Mouse (Mus musculus): ENCODE results near the gene Tstd2. TPM values are rescaled to one million over a fixed set of nuclear protein-coding genes. Genes with fewer than 3 reads are reported as not detected.

Gene Tstd2
- polyA plus RNA-seq, 1 experiment from 2014 or later = 32.0 TPM

- peaks cover 87% of the 10 kb centered on the region for H3K36me3 ChIP-seq
- H3K27ac ChIP-seq = no peak overlapping the region
- no peak for ATAC-seq (ENCODE audit: insufficient number of reproducible peaks, low FRiP score, low TSS enrichment, low read depth)
- no peaks in the 10 kb centered on the region for H3K27me3 ChIP-seq
- no peaks in the 10 kb centered on the region for H3K9me3 ChIP-seq
- 92% methylated on average over 4 of the region's 4 CpGs for WGBS
- H3K4me1 ChIP-seq = 0 out of 2 replicates have a peak, but pooled peaks cover 2% of the 10 kb centered on the region
- H3K4me3 ChIP-seq = no peak overlapping the region
- no peak overlapping the region for H3K4me2 ChIP-seq
- H3K9ac ChIP-seq = no peak overlapping the region
These were observed 21.0 kb downstream of the Tstd2 start for GRCm38 (mm10) chr4:46117536-46117935.

GRCm38 (mm10) chr4:46116544-46117175, 21.8 kb downstream of the Tstd2 start:
- no peak overlapping the region for H3K9ac ChIP-seq
- H3K4me2 ChIP-seq = no peak overlapping the region
- no peak overlapping the region for H3K27ac ChIP-seq
- no peak overlapping the region for H3K4me3 ChIP-seq
- H3K4me1 ChIP-seq = 0 out of 2 replicates have a peak, but pooled peaks cover 2% of the 10 kb centered on the region
- peaks cover 79% of the 10 kb centered on the region for H3K36me3 ChIP-seq
- WGBS = 79% methylated on average over 9 of the region's 10 CpGs
- no peaks in the 10 kb centered on the region for H3K27me3 ChIP-seq
- H3K9me3 ChIP-seq = no peaks in the 10 kb centered on the region
- peak; percentile 66 for ATAC-seq (ENCODE audit: insufficient number of reproducible peaks, low FRiP score, low TSS enrichment, low read depth)

GRCm38 (mm10) chr4:46115308-46115707, 23.2 kb downstream of the Tstd2 start:
- no peak overlapping the region for H3K4me3 ChIP-seq
- H3K27ac ChIP-seq = no peak overlapping the region
- H3K36me3 ChIP-seq = peaks cover 67% of the 10 kb centered on the region
- no peak overlapping the region for H3K4me2 ChIP-seq
- no peak overlapping the region for H3K9ac ChIP-seq
- no peaks in the 10 kb centered on the region for H3K9me3 ChIP-seq
- 57% methylated on average over 1 of the region's 1 CpGs for WGBS
- no peaks in the 10 kb centered on the region for H3K27me3 ChIP-seq
- no peak for ATAC-seq (ENCODE audit: insufficient number of reproducible peaks, low FRiP score, low TSS enrichment, low read depth)
- H3K4me1 ChIP-seq = 0 out of 2 replicates have a peak, but pooled peaks cover 2% of the 10 kb centered on the region

DNA sequence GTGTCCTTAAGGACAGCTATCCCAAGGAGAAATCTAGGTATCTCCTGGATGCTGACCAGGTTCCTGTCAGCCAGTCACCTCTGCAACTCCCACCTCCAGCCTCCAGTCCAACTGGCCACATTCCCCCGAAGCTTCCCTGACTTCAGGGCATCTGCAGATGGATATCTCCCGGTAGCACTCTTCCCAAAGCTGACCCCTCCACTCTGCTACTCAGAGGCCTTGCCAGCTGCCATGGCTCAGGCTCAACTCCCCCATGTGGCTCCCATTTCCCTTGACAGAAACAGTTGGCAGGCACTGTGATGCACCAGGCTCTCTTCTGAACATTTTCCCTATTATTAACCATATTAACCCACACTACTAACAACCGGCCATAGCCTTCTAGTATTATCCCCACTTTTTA, 27.1 kb downstream of the Tstd2 start:
- H3K4me1 ChIP-seq = no peaks in the 10 kb centered on the region
- 50% methylated on average over 3 of the region's 3 CpGs for WGBS

GRCm38 (mm10) chr4:46110084-46110483, 28.4 kb downstream of the Tstd2 start:
- no peaks in the 10 kb centered on the region for H3K9me3 ChIP-seq
- no peak for ATAC-seq (ENCODE audit: insufficient number of reproducible peaks, low FRiP score, low TSS enrichment, low read depth)
- H3K9ac ChIP-seq = no peak overlapping the region
- H3K27ac ChIP-seq = no peak overlapping the region
- no peak overlapping the region for H3K4me2 ChIP-seq
- 86% methylated on average over 8 of the region's 8 CpGs for WGBS
- no peaks in the 10 kb centered on the region for H3K27me3 ChIP-seq
- H3K4me1 ChIP-seq = no peaks in the 10 kb centered on the region
- H3K4me3 ChIP-seq = no peak overlapping the region
- H3K36me3 ChIP-seq = peaks cover 16% of the 10 kb centered on the region

More for the DNA sequence above, 27.1 kb downstream of the Tstd2 start:
- H3K27me3 ChIP-seq = no peaks in the 10 kb centered on the region
- no peak overlapping the region for H3K27ac ChIP-seq
- H3K36me3 ChIP-seq = peaks cover 28% of the 10 kb centered on the region
- no peak overlapping the region for H3K4me3 ChIP-seq
- no peaks in the 10 kb centered on the region for H3K9me3 ChIP-seq
- ATAC-seq (ENCODE audit: insufficient number of reproducible peaks, low FRiP score, low TSS enrichment, low read depth) = no peak
- no peak overlapping the region for H3K9ac ChIP-seq
- no peak overlapping the region for H3K4me2 ChIP-seq

- WGBS = 86% methylated on average over 10 of the region's 10 CpGs
- no peaks in the 10 kb centered on the region for H3K36me3 ChIP-seq
- peaks cover 7% of the 10 kb centered on the region; the same call in 1 of the 2 replicates for H3K4me1 ChIP-seq
- no peak overlapping the region for H3K9ac ChIP-seq
- no peaks in the 10 kb centered on the region for H3K27me3 ChIP-seq
- no peak for ATAC-seq (ENCODE audit: insufficient number of reproducible peaks, low FRiP score, low TSS enrichment, low read depth)
- no peaks in the 10 kb centered on the region for H3K9me3 ChIP-seq
- H3K4me2 ChIP-seq = no peak overlapping the region
- H3K4me3 ChIP-seq = no peak overlapping the region
- no peak overlapping the region for H3K27ac ChIP-seq
These were observed 36.3 kb downstream of the Tstd2 start for GRCm38 (mm10) chr4:46102078-46102769.

DNA sequence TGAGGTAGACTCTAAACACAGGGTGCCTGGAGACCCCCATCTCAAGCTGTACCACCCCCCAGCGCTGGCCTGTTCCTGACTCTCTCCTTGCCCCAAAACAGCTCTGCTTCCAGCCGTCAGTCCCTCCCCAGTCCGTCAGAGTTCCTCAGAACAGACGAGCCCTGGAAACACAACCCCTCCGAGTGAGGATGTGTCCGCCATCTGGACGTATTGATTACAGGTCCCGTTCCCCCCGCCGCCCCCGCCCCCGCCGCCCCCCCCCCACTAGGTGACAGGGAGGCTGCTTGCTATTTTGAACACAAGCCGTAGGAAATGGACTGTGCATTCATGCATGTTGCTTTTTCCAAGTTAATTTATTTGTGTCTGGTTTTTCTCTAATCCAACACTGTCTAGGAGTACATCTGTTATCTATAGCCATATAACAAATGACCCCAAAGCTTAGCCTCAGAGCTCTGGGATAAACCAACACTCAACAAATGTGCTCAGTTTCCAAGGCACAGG, 37.2 kb downstream of the Tstd2 start:
- Histone ChIP-seq H3K9me3 (no peaks in the 10 kb centered on the region), H3K27ac (peak overlapping the region; percentile 57), H3K9ac (no peak overlapping the region), H3K36me3 (no peaks in the 10 kb centered on the region), H3K4me1 (peaks cover 7% of the 10 kb centered on the region; the same call in 1 of the 2 replicates), H3K4me3 (no peak overlapping the region), H3K27me3 (no peaks in the 10 kb centered on the region), H3K4me2 (no peak overlapping the region)
- 12% methylated on average over 14 of the region's 14 CpGs for WGBS
- peak; percentile 55; the same call in 1 of the 2 replicates for ATAC-seq (ENCODE audit: insufficient number of reproducible peaks, low FRiP score, low TSS enrichment, low read depth)

- H3K4me3 ChIP-seq = no peak overlapping the region
These were observed 38.0 kb downstream of the Tstd2 start for GRCm38 (mm10) chr4:46100539-46100938.

GRCm38 (mm10) chr4:46099132-46099531, 39.4 kb downstream of the Tstd2 start:
- no peaks in the 10 kb centered on the region for H3K27me3 ChIP-seq
- no peaks in the 10 kb centered on the region for H3K9me3 ChIP-seq
- no peaks in the 10 kb centered on the region for H3K36me3 ChIP-seq
- ATAC-seq (ENCODE audit: insufficient number of reproducible peaks, low FRiP score, low TSS enrichment, low read depth) = no peak
- H3K4me2 ChIP-seq = no peak overlapping the region
- H3K9ac ChIP-seq = no peak overlapping the region
- peaks cover 7% of the 10 kb centered on the region for H3K4me1 ChIP-seq
- H3K27ac ChIP-seq = no peak overlapping the region
- 75% methylated on average over 9 of the region's 9 CpGs for WGBS
- H3K4me3 ChIP-seq = no peak overlapping the region

More at GRCm38 (mm10) chr4:46100539-46100938, 38.0 kb downstream of the Tstd2 start:
- Histone ChIP-seq H3K4me2 (no peak overlapping the region), H3K4me1 (peaks cover 7% of the 10 kb centered on the region; the same call in 1 of the 2 replicates), H3K36me3 (no peaks in the 10 kb centered on the region), H3K27me3 (no peaks in the 10 kb centered on the region), H3K9ac (no peak overlapping the region), H3K27ac (peak overlapping the region; percentile 57), H3K9me3 (no peaks in the 10 kb centered on the region)
- ATAC-seq (ENCODE audit: insufficient number of reproducible peaks, low FRiP score, low TSS enrichment, low read depth) = no peak
- WGBS = 52% methylated on average over 7 of the region's 7 CpGs

GRCm38 (mm10) chr4:46097591-46097990, 40.9 kb downstream of the Tstd2 start:
- 85% methylated on average over 2 of the region's 2 CpGs for WGBS
- no peak overlapping the region for H3K27ac ChIP-seq
- no peak overlapping the region for H3K4me3 ChIP-seq
- no peak overlapping the region for H3K9ac ChIP-seq
- no peak overlapping the region for H3K4me2 ChIP-seq
- ATAC-seq (ENCODE audit: insufficient number of reproducible peaks, low FRiP score, low TSS enrichment, low read depth) = no peak
- no peaks in the 10 kb centered on the region for H3K9me3 ChIP-seq
- no peaks in the 10 kb centered on the region for H3K27me3 ChIP-seq
- peaks cover 7% of the 10 kb centered on the region for H3K4me1 ChIP-seq
- H3K36me3 ChIP-seq = no peaks in the 10 kb centered on the region

DNA sequence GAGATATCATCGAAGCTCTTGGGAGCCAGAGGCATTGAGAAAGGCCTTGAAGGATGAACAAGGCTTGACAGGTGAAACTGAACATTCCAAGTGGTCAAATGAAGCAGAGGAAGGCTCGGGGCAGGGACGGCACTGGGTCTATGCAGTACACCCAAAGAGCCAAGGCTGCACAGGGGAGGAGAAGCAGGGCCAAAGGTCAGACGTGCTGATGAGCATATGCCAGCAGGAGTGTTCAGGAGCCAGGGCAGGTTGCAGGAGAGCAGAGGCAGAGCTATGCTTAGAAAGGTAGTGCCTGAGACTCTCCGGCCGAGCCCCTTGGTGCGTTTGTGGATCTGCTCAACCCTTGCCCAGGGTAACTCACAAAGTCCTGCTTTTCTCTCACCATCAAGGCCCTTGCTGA, 41.9 kb downstream of the Tstd2 start:
- WGBS = 89% methylated on average over 7 of the region's 7 CpGs
- Histone ChIP-seq H3K36me3 (no peaks in the 10 kb centered on the region), H3K27ac (no peak overlapping the region), H3K4me3 (no peak overlapping the region), H3K9ac (no peak overlapping the region), H3K4me1 (peaks cover 7% of the 10 kb centered on the region), H3K9me3 (no peaks in the 10 kb centered on the region), H3K27me3 (no peaks in the 10 kb centered on the region), H3K4me2 (no peak overlapping the region)
- ATAC-seq (ENCODE audit: insufficient number of reproducible peaks, low FRiP score, low TSS enrichment, low read depth) = no peak

- Histone ChIP-seq H3K4me2 (no peak overlapping the region), H3K27ac (no peak overlapping the region), H3K4me1 (peaks cover 6% of the 10 kb centered on the region), H3K9ac (no peak overlapping the region), H3K9me3 (no peaks in the 10 kb centered on the region), H3K27me3 (no peaks in the 10 kb centered on the region), H3K36me3 (no peaks in the 10 kb centered on the region), H3K4me3 (no peak overlapping the region)
- 92% methylated on average over 3 of the region's 3 CpGs for WGBS
- no peak for ATAC-seq (ENCODE audit: insufficient number of reproducible peaks, low FRiP score, low TSS enrichment, low read depth)
These were observed 42.7 kb downstream of the Tstd2 start for GRCm38 (mm10) chr4:46095826-46096159.
